Mouse (Mus musculus): ENCODE results near the gene Slfn4.

GRCm38 (mm10) chr11:83191134-83191893 is 16.3 kb downstream of the Slfn4 start, which contains the start of gene Slfn3:
- no peak for TF ChIP-seq CTCF (IDR thresholded peaks at IDR 0.05; ENCODE audit: borderline replicate concordance, insufficient read depth, low read depth, low read length)
- no peak for TF ChIP-seq POLR2A (IDR thresholded peaks at IDR 0.05; ENCODE audit: borderline replicate concordance, insufficient read depth, low read length)

Measured in cerebellum, adult 2 months (tissue).